Mouse (Mus musculus): ENCODE data around the gene Fibin.

- no peak for TF ChIP-seq POLR2A (IDR thresholded peaks at IDR 0.05; ENCODE audit: low read depth, low read length)
- TF ChIP-seq CTCF (IDR thresholded peaks at IDR 0.05; ENCODE audit: extremely low read depth, insufficient read depth, insufficient read length, insufficient replicate concordance) = no peak
Measured at GRCm38 (mm10) chr2:110365401-110365800, 2.4 kb upstream of the Fibin start.
